Mouse (Mus musculus) R1 (cell line): ENCODE measurements around the gene Ppp2r1b.

ENCODE experiments used
- DNase-seq: peaks from one replicate; pipeline ENCODE4 v3.0.0-alpha.2; 2018; ENCODE audit warnings: low read depth, low spot score

The Ppp2r1b gene

DNA sequence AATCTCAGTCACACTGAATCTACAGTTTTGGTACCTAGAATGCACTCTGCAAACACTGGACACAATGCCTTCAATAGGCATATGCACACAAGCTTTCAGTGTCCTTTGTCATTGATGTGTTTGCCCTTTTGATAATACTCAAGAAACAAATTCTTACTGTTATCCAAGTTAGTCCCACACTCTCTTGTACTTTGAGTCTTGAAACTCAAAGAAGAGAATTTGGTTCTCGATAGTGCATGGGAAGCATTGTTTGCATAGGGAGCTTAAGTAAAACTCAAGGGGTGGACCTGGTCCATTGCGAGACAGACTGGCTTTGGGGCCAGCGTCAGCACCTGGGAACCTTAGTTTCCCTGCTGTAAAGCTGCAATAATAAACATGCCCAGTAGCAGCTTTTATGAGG, 73.0 kb downstream of the Ppp2r1b start:
- DNase-seq: no peak

GRCm38 (mm10) chr9:50919554-50919953, 74.5 kb downstream of the Ppp2r1b start:
- no peak for DNase-seq

- DNase-seq: no peak
These were observed 76.1 kb downstream of the Ppp2r1b start for GRCm38 (mm10) chr9:50920933-50921895.

- DNase-seq: no peak
These were observed 77.5 kb downstream of the Ppp2r1b start for GRCm38 (mm10) chr9:50922363-50923153.

GRCm38 (mm10) chr9:50924454-50924853, 79.4 kb downstream of the Ppp2r1b start:
- no peak for DNase-seq

DNA sequence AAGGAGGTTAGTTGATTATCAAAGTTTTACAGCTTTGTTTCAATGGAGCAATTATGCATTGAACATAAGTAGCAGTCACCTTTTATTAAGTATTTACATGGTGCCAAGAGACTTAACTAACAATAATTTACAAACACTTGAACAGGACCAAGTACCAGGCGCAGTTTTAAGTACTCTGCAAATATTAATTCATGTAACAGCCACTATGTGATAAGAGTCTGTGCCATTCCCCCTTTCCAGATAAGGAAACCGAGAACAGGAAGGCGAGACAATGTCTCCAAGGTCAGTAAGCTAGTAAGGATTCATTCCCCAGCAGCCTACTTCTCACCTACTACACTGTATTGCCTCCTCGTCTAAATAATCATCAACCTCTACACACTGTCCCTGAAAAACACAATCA, 80.7 kb downstream of the Ppp2r1b start:
- no peak for DNase-seq

GRCm38 (mm10) chr9:50929986-50930385, 84.9 kb downstream of the Ppp2r1b start:
- DNase-seq: no peak

GRCm38 (mm10) chr9:50941804-50942401, 96.8 kb downstream of the Ppp2r1b start:
- DNase-seq: no peak

GRCm38 (mm10) chr9:50942711-50943110, 97.6 kb downstream of the Ppp2r1b start:
- no peak for DNase-seq
